Mouse (Mus musculus) thymus, postnatal 14 days (tissue): ENCODE data around the gene Naa60.

Source experiments
- DNase-seq: peaks from one replicate; pipeline ENCODE4 v3.0.0; 2021

Gene Naa60

GRCm38 (mm10) chr16:3891621-3892295, 19.6 kb downstream of the Naa60 start:
- DNase-seq = no peak

- DNase-seq = no peak
These were observed 21.6 kb downstream of the Naa60 start for GRCm38 (mm10) chr16:3893739-3894138.

GRCm38 (mm10) chr16:3895173-3895792, 23.1 kb downstream of the Naa60 start:
- DNase-seq = peak; percentile 62

GRCm38 (mm10) chr16:3896046-3896445, 23.9 kb downstream of the Naa60 start:
- no peak for DNase-seq

GRCm38 (mm10) chr16:3896553-3896952, 24.4 kb downstream of the Naa60 start:
- DNase-seq = no peak

- DNase-seq = no peak
These were observed 35.3 kb downstream of the Naa60 start for GRCm38 (mm10) chr16:3907471-3907870.

- DNase-seq = peak; percentile 88
These were observed 36.4 kb downstream of the Naa60 start, which contains the start of the genes 1700037C18Rik and Cluap1 for GRCm38 (mm10) chr16:3908537-3909111. Gene 1700037C18Rik, minus strand, starts transcription at chr16:3908689. Gene Cluap1, plus strand, starts transcription at chr16:3908801.

GRCm38 (mm10) chr16:3909118-3909517, 36.9 kb downstream of the Naa60 start:
- no peak for DNase-seq

- no peak for DNase-seq
These were observed 48.6 kb downstream of the Naa60 start for GRCm38 (mm10) chr16:3920756-3921155.

GRCm38 (mm10) chr16:3923515-3923914, 51.3 kb downstream of the Naa60 start:
- no peak for DNase-seq

GRCm38 (mm10) chr16:3923966-3924365, 51.8 kb downstream of the Naa60 start:
- no peak for DNase-seq

GRCm38 (mm10) chr16:3928582-3928981, 56.4 kb downstream of the Naa60 start:
- DNase-seq = no peak

GRCm38 (mm10) chr16:3929151-3929550, 57.0 kb downstream of the Naa60 start:
- no peak for DNase-seq

GRCm38 (mm10) chr16:3933536-3933935, 61.4 kb downstream of the Naa60 start:
- no peak for DNase-seq

- no peak for DNase-seq
These were observed 61.9 kb downstream of the Naa60 start for GRCm38 (mm10) chr16:3934091-3934490.

GRCm38 (mm10) chr16:3934701-3935100, 62.5 kb downstream of the Naa60 start:
- DNase-seq = no peak

- no peak for DNase-seq
These were observed 79.0 kb downstream of the Naa60 start for GRCm38 (mm10) chr16:3951141-3951540.
